Mouse (Mus musculus) hindbrain, embryonic 12.5 days (tissue): ENCODE results near the gene Shank2. TPM values are rescaled to one million over a fixed set of nuclear protein-coding genes. Genes with fewer than 3 reads are reported as not detected.
A peak's percentile ranks its signal among the peaks of the same experiment; 100 is the strongest.

Experiments
- ATAC-seq: fragments of 200-750 bp; cut with Nextera tagmentation; 2 replicates; pipeline ENCODE4 v1.8.0; 2017; ENCODE audit warnings: moderate TSS enrichment; ENCODE audit not compliant: low FRiP score
- H3K27ac ChIP-seq: fragments of 300-500 bp; sonication (generic); 2 replicates; pipeline ENCODE4 v1.5.1; 2016; ENCODE audit warnings: mild to moderate bottlenecking
- H3K27me3 ChIP-seq: fragments of 300-500 bp; sonication (generic); 2 replicates; pipeline ENCODE4 v1.6.1; 2016; ENCODE audit warnings: mild to moderate bottlenecking
- H3K36me3 ChIP-seq: fragments of 300-500 bp; sonication (generic); 2 replicates; pipeline ENCODE4 v1.6.1; 2016; ENCODE audit warnings: mild to moderate bottlenecking
- H3K4me1 ChIP-seq: fragments of 300-500 bp; sonication (generic); 2 replicates; pipeline ENCODE4 v1.6.1; 2016
- H3K4me2 ChIP-seq: fragments of 300-500 bp; sonication (generic); replicated peaks from 2 replicates; pipeline ENCODE4 v1.6.1; 2016; ENCODE audit warnings: mild to moderate bottlenecking
- H3K4me3 ChIP-seq: fragments of 300-500 bp; sonication (generic); 2 replicates; pipeline ENCODE4 v1.5.1; 2016; ENCODE audit warnings: mild to moderate bottlenecking
- H3K9ac ChIP-seq: fragments of 300-500 bp; sonication (generic); 2 replicates; pipeline ENCODE4 v1.6.1; 2016; ENCODE audit warnings: mild to moderate bottlenecking, moderate library complexity
- H3K9me3 ChIP-seq: fragments of 300-500 bp; sonication (generic); replicated peaks from 2 replicates; pipeline ENCODE4 v1.6.1; 2016; ENCODE audit warnings: mild to moderate bottlenecking
- WGBS: fragments of 180-500 bp; shearing (Covaris S2); methylation state at CpG from one replicate; pipeline ENCODE4 v1.1.7; 2016; 5-methylcytosine and 5-hydroxymethylcytosine counted together
- polyA plus RNA-seq: library from polyadenylated mRNA; unstranded; fragments of >200 nt; fragmentation: Nextera tagmentation; extraction: Ambion mirVana; gene quantifications from 2 replicates; pipeline ENCODE4 v1.2.1, GENCODE M21; 2016

The Shank2 gene
- polyA plus RNA-seq, 1 experiment from 2014 or later = 3.3 TPM

DNA sequence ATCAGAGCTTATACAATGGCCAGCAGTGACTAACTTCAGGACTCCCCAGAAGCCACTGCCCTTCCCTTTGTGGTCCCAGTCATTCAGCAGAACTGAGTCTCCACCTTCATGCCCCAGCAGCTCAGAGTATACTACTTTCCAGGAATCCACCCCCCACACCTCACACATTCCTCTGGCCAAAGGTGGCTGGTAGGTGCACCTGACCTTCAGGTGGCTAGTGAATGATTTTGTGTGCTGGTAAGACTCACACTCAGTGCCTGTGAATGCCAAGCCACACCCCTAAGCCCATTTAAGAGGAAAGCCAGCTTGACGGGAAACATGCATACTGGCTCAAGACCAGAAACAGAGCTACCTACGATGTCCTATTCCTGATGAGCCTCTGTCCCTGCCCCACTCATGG, 431.2 kb downstream of the Shank2 start:
- Histone ChIP-seq H3K4me2 (no peak overlapping the region), H3K27ac (no peak overlapping the region), H3K27me3 (no peaks in the 10 kb centered on the region), H3K36me3 (peaks cover 28% of the 10 kb centered on the region), H3K4me1 (no peaks in the 10 kb centered on the region), H3K4me3 (no peak overlapping the region), H3K9ac (no peak overlapping the region), H3K9me3 (no peaks in the 10 kb centered on the region)
- WGBS = 83% methylated on average over 2 of the region's 2 CpGs
- no peak for ATAC-seq

DNA sequence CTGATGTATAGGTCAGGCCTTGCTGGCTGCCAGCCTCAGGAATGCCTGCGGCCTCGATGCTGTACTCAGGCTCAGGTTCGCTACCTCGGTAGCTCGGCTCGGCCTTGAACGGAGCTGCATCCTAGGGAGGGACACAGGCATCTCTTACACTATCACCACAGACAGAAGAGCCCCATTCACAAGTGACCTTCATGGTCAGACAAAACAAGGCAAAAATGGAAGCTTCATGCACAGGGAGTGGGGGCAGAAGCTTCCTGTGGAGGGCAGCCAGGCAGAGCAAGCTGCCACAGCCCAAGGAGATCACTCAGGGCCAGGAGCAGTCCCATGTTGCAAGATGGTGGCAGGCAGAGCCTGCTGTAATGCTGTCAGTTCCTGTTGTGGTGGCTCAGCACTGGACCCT, 437.1 kb downstream of the Shank2 start:
- peaks cover 83% of the 10 kb centered on the region for H3K36me3 ChIP-seq
- ATAC-seq = no peak
- no peak overlapping the region for H3K4me3 ChIP-seq
- WGBS = 97% methylated on average over 7 of the region's 7 CpGs
- no peak overlapping the region for H3K9ac ChIP-seq
- H3K4me2 ChIP-seq = no peak overlapping the region
- no peaks in the 10 kb centered on the region for H3K27me3 ChIP-seq
- H3K9me3 ChIP-seq = no peaks in the 10 kb centered on the region
- no peak overlapping the region for H3K27ac ChIP-seq
- no peaks in the 10 kb centered on the region for H3K4me1 ChIP-seq

DNA sequence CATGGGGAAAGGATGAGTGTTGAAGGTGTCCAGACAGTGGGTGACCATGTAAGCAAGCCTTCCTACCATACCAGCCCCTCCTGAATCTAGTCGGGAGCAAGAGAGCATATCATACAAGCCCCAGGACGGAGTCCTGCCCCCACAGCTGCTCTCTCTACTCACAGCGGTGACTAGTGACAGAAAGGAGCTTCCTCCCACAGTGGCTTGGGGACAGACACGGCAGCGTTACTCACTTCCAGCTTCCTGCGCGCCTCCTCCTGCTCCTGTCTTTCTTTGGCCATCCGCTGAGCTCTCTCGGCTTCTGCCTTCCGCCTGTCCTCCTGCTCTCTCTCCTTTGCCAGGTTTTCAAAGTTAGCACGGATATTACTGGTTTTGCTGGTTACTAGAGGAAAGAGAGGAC, 439.7 kb downstream of the Shank2 start:
- 94% methylated on average over 11 of the region's 11 CpGs for WGBS
- no peak overlapping the region for H3K4me3 ChIP-seq
- no peaks in the 10 kb centered on the region for H3K27me3 ChIP-seq
- H3K4me1 ChIP-seq = no peaks in the 10 kb centered on the region
- H3K9ac ChIP-seq = no peak overlapping the region
- no peak overlapping the region for H3K4me2 ChIP-seq
- H3K36me3 ChIP-seq = peaks cover 96% of the 10 kb centered on the region
- no peaks in the 10 kb centered on the region for H3K9me3 ChIP-seq
- H3K27ac ChIP-seq = no peak overlapping the region
- ATAC-seq = no peak

DNA sequence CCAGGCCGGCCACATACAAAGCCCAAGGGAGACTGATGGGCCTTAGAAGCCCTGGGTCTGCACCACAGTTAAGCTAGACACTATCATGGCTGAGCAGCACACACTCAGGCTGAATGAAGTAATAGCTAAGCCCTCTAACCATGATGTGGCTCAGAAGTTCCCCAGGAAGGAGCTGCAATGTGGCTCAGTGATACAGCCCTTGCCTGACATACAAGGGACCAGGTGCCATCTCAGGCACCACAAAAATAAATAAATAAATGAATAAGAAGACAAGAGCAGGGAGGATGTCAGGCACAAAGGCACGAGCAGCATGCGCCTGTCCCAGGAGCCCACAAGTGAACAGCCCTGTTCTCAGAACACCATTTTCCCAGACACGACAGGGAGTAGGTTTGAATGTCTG, 440.2 kb downstream of the Shank2 start:
- Histone ChIP-seq H3K4me2 (no peak overlapping the region), H3K9me3 (no peaks in the 10 kb centered on the region), H3K27me3 (no peaks in the 10 kb centered on the region), H3K36me3 (peaks cover 94% of the 10 kb centered on the region), H3K4me1 (no peaks in the 10 kb centered on the region), H3K4me3 (no peak overlapping the region), H3K9ac (no peak overlapping the region), H3K27ac (no peak overlapping the region)
- ATAC-seq = no peak
- 93% methylated on average over 4 of the region's 4 CpGs for WGBS

DNA sequence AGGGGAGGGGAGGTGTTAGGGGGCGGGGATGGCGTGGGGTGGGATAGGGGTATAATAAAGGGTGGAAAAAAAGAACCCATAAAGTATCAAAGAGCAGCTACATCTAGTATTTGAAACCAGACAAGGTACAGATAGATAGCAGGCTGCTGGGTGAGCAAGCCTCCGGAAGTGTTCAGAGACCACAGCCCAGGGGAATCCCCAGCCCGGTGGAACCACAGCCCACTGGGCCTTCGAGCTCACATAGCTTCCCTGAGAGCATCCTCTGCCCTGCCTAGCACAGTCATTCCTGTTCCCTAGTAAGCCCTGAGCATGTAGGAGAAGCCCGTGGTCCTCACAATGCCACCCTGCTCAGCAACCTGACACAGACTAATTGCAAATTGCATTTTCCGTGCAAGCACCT, 443.1 kb downstream of the Shank2 start:
- WGBS = 92% methylated on average over 7 of the region's 7 CpGs
- Histone ChIP-seq H3K4me2 (no peak overlapping the region), H3K27ac (no peak overlapping the region), H3K9me3 (no peaks in the 10 kb centered on the region), H3K4me1 (no peaks in the 10 kb centered on the region), H3K9ac (no peak overlapping the region), H3K27me3 (no peaks in the 10 kb centered on the region), H3K4me3 (no peak overlapping the region), H3K36me3 (peaks cover 93% of the 10 kb centered on the region)
- ATAC-seq = no peak

DNA sequence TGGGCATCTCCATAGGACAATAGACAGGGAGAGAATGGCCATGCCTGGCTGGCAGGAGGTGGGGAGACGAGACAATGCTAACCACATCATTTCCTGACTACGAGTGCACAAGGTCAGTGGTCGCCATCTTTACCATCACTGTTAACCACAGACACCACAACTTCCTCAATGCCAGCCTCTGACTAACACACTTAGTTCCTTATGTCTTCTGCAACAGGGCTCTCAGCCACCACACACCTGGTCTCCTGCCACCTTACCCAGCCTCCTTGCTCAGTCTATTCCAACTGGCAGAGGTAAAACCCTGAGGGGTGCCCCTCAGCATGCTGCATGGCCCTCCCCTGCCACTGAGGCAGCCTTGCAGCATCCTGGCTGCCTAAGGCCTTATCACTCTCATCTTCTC, 445.4 kb downstream of the Shank2 start:
- H3K9me3 ChIP-seq = no peaks in the 10 kb centered on the region
- H3K9ac ChIP-seq = no peak overlapping the region
- H3K4me3 ChIP-seq = no peak overlapping the region
- WGBS = 97% methylated on average over 3 of the region's 3 CpGs
- no peak overlapping the region for H3K27ac ChIP-seq
- H3K36me3 ChIP-seq = peaks cover 93% of the 10 kb centered on the region
- ATAC-seq = no peak
- H3K27me3 ChIP-seq = no peaks in the 10 kb centered on the region
- no peaks in the 10 kb centered on the region for H3K4me1 ChIP-seq
- no peak overlapping the region for H3K4me2 ChIP-seq

DNA sequence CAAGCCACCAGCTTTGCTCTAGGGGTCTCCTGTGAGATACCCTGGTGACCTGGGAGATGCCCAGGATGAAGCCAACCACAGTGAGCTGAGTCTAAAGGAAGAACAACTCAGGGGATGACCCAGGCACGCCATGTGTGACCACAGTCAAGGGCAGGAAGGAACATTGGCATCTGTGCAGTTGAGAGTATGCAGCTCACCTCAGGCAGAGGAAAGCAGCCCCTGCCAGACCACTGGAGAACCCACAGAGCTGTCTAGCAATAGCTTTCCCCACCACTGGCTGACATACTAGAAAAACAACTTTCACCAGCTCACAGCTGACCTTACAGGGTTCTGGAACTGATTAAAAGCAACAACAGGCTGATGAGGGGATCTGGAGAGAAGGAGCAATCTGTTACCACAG, 446.5 kb downstream of the Shank2 start:
- no peak for ATAC-seq

DNA sequence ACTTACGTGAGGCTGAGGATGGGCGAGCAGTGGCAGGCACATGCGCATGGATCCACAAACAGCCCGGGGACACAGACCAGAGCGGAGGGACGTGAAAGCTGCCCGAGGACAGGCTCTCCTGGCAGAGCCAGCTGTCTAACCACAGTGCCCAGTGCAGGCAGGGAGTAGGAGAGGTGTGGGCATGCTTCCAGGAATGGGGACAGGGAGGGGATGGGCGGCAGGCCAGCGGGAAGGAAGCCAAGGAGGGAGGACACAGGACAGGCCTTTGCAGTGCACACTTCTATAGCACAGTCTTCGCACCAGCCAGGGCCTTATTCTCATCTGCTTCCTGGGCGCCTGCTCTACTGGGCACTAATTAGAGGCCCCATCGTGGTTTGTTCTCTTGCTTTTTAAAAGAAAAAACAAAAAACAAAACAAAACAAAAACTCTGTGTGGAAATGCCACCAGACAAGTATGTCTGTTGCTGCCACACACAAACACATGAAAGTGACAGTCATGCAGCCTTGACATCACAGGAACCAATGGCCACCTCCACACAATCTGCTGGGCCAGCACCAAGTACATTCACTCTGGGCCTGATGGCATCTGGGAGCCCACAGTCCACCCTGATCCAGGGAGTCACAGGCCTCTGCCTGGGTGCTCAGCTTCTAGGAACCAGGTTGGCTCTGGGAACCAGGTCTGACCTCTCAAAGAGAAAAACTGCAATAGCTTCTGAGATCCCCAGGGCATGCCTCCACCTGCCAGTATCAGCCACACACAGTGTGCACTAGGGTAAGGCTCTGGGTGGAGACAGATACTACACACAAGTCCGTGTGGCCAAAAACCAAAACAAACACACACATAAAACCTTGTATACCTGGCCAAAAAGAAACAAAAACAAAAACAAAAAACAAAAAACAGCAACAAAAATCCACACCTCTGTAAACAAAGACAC, 448.2 kb downstream of the Shank2 start:
- H3K27ac ChIP-seq = no peak overlapping the region
- no peaks in the 10 kb centered on the region for H3K27me3 ChIP-seq
- H3K36me3 ChIP-seq = peaks cover 96% of the 10 kb centered on the region
- H3K9me3 ChIP-seq = no peaks in the 10 kb centered on the region
- no peak for ATAC-seq
- no peak overlapping the region for H3K9ac ChIP-seq
- no peaks in the 10 kb centered on the region for H3K4me1 ChIP-seq
- 93% methylated on average over 13 of the region's 13 CpGs for WGBS
- no peak overlapping the region for H3K4me2 ChIP-seq
- no peak overlapping the region for H3K4me3 ChIP-seq

More for the DNA sequence above, 446.5 kb downstream of the Shank2 start:
- no peaks in the 10 kb centered on the region for H3K4me1 ChIP-seq
- H3K4me2 ChIP-seq = no peak overlapping the region
- no peaks in the 10 kb centered on the region for H3K27me3 ChIP-seq
- 70% methylated on average over 1 of the region's 1 CpGs for WGBS
- no peak overlapping the region for H3K27ac ChIP-seq
- H3K36me3 ChIP-seq = peaks cover 94% of the 10 kb centered on the region
- H3K9ac ChIP-seq = no peak overlapping the region
- no peaks in the 10 kb centered on the region for H3K9me3 ChIP-seq
- H3K4me3 ChIP-seq = no peak overlapping the region

DNA sequence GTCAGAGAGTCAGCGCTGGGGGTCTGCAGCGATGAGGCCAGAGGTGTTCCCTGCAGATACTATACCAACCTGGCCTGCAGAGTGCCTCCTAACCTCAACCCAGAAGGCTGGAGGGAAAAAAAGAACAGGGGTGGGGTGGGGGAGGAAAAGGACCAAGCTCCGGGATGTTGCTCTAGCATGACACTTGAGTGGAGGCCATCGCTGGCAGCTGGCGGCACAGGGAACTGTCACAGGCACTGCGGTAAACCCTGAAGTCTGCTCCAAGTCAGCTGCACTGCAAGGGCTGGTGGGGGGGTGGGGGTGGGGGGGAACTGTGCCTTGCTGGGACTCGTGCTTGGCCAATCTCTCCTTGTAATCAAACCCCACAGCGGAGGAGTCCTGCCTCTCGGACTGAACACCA, 448.9 kb downstream of the Shank2 start:
- H3K9me3 ChIP-seq = no peaks in the 10 kb centered on the region
- H3K4me2 ChIP-seq = no peak overlapping the region
- no peaks in the 10 kb centered on the region for H3K27me3 ChIP-seq
- H3K9ac ChIP-seq = no peak overlapping the region
- no peak for ATAC-seq
- H3K4me3 ChIP-seq = no peak overlapping the region
- WGBS = 91% methylated on average over 9 of the region's 9 CpGs
- no peak overlapping the region for H3K27ac ChIP-seq
- H3K36me3 ChIP-seq = peaks cover 96% of the 10 kb centered on the region
- H3K4me1 ChIP-seq = no peaks in the 10 kb centered on the region

DNA sequence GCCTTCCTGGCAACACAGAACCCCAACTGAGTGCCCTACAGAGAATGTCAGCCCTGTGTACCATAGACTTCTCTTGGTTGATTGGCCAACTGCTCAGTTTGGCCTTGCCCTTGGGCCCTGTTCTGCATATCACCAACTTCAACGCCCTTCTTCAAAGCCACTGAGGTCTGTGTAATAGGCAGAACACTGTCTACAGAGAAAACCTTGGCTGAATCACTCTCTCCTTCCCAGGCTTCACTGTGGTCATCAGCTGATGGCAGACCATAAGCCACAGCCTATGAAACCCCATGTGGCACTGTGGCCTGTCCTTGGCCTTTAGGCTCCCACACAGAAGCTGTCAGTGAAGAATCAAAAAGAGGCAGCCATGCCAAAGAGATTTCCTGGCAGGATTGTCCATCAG, 457.2 kb downstream of the Shank2 start:
- Histone ChIP-seq H3K4me3 (no peak overlapping the region), H3K27me3 (no peaks in the 10 kb centered on the region), H3K4me1 (no peaks in the 10 kb centered on the region), H3K4me2 (no peak overlapping the region), H3K36me3 (peaks cover 98% of the 10 kb centered on the region), H3K9ac (no peak overlapping the region), H3K27ac (no peak overlapping the region), H3K9me3 (no peaks in the 10 kb centered on the region)
- 88% methylated on average over 1 of the region's 1 CpGs for WGBS
- ATAC-seq = no peak

DNA sequence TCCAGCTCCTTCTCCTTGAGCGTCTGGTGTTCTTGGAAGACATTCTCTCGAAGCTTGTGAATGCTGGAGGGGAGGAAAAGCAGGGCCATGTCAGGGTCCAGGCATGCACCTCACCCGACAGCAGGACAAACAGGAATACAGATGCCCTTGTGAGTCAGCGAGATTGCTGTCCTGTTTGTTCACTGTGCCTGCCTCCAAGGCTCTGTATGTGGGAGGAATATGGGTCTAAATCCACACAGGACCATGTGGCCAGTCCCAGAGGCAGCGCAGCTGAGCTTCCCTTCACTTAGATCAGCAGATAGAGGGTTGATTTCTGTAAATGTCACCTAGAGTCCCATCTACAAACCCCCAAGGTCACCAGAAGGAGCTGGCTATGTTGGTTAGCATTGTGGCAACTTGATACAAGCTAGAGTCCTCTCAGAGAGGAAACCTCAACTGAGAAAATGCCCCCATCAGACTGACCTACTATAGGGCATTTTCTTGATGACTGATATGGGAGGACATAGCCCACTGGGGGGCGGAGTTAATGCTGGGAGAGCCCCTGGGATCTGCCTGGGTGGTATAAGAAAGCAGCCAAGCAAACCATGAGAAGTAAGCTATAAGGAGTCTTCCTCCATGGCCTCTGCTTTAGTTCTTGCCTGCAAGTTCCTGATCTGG, 459.6 kb downstream of the Shank2 start:
- Histone ChIP-seq H3K9ac (no peak overlapping the region), H3K36me3 (peaks cover 93% of the 10 kb centered on the region), H3K27ac (no peak overlapping the region), H3K4me1 (no peaks in the 10 kb centered on the region), H3K27me3 (no peaks in the 10 kb centered on the region), H3K4me2 (no peak overlapping the region), H3K9me3 (no peaks in the 10 kb centered on the region), H3K4me3 (no peak overlapping the region)
- WGBS = 93% methylated on average over 6 of the region's 6 CpGs
- no peak for ATAC-seq

DNA sequence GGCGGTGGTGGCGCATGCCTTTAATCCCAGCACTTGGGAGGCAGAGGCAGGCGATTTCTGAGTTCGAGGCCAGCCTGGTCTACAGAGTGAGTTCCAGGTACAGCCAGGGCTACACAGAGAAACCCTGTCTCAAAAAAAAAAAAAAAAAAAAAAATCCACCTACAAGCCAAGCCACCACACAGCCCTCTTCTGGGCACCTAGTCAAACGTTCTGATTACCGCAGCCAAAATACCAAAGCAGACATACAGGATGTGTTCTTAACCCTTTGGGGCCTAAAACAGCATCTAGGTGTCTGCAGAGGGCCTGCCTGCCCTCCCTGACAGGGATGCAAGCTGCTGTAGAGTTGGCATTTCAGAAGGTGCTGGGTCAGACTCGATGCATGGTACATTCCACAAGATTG, 460.8 kb downstream of the Shank2 start:
- Histone ChIP-seq H3K4me1 (no peaks in the 10 kb centered on the region), H3K36me3 (peaks cover 81% of the 10 kb centered on the region), H3K9me3 (no peaks in the 10 kb centered on the region), H3K27me3 (no peaks in the 10 kb centered on the region), H3K4me2 (no peak overlapping the region), H3K9ac (no peak overlapping the region), H3K27ac (no peak overlapping the region), H3K4me3 (no peak overlapping the region)
- no peak for ATAC-seq
- 90% methylated on average over 7 of the region's 7 CpGs for WGBS

DNA sequence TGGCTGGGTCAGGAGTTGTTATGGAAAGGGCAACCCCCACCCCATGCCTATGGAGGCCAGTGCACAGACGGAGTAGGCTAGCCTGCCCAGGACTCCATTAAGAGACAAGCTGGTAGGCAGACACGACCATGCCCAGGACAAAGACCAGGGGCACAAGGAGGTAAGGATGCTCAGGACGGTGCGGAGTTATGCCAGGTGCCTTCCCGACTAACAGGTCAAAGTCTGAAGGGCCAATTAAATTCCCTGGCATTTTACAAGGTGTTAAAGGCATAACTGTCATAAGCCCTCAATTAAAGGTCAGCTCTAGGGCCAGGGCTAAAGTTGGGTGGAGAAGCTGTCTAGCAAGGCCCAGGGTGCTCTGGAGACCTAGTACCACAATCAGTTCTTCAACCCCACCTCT, 467.0 kb downstream of the Shank2 start:
- WGBS = 92% methylated on average over 5 of the region's 5 CpGs
- no peak overlapping the region for H3K4me3 ChIP-seq

More for the DNA sequence above, 467.0 kb downstream of the Shank2 start:
- Histone ChIP-seq H3K4me2 (peak overlapping the region; percentile 91), H3K9me3 (no peaks in the 10 kb centered on the region), H3K36me3 (peaks cover 21% of the 10 kb centered on the region), H3K9ac (no peak overlapping the region), H3K27me3 (no peaks in the 10 kb centered on the region), H3K4me1 (peaks cover 18% of the 10 kb centered on the region), H3K27ac (0 out of 2 replicates have a peak overlapping the region, but pooled peaks have one; percentile 80)
- no peak for ATAC-seq
